Mouse (Mus musculus) liver, adult 2 months (tissue): ENCODE measurements around the gene Sort1.

ENCODE experiments used
- CTCF ChIP-seq: fragments of 200-500 bp; IDR thresholded peaks from 2 replicates; pipeline ENCODE4 v1.5.1; 2011; ENCODE audit warnings: low read depth, low read length, control low read depth
- POLR2A ChIP-seq: fragments of 200-500 bp; IDR thresholded peaks from 2 replicates; pipeline ENCODE4 v1.6.1; 2011; ENCODE audit warnings: low read length, control low read depth; ENCODE audit not compliant: insufficient read depth; ENCODE audit errors: extremely low read depth

GRCm38 (mm10) chr3:108401692-108402527 is 118.0 kb downstream of the Sort1 start:
- TF ChIP-seq CTCF (peak; percentile 86; the same call in 1 of the 2 replicates), POLR2A (no peak)
